Mouse (Mus musculus): ENCODE data around the gene Grap2. TPM values are rescaled to one million over a fixed set of nuclear protein-coding genes. Genes with fewer than 3 reads are reported as not detected.

Gene Grap2
- total RNA-seq (2012; rRNA removed) = 0.20 and 0.62 TPM in 2 replicates
- polyA plus RNA-seq (2012; ENCODE audit: insufficient read depth in 1 of 2, insufficient read length in 2 of 2, low read depth in 1 of 2, low replicate concordance in 2 of 2, missing spikeins in 1 of 2) = 1 to 10 TPM in 1 of 2 experiments, not detected in 1; 5.1 TPM

DNA sequence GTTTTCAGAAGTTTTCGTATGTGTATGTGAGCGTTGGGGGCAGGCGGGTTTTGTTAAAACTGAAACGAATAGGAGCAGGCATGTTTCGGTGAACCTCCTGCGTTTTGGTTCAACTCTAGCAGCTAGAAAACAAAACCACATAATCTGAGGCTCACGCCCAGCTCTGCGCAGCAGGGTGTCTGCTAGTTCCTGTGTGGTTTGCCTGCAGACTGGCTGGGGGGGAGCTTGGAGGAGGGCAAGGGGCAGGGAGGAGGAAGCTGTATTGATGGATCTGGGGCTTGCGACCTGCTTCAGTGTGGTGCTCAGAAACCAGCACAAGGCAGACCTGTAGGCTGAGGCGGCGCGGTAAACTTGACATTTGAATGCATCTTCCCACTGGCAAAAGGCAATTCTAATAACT, at the start of gene Grap2:
Gene Grap2, plus strand, starts transcription at position 304 of the 400 bp plus-strand sequence.
- Histone ChIP-seq H3K79me2 (ENCODE audit: control insufficient read depth, insufficient read depth, low read length, poor library complexity) (no peaks in the 10 kb centered on the region), H3K27me3 (ENCODE audit: control insufficient read depth in 1 of 2, insufficient read depth in 2 of 2, low read length in 2 of 2) (peaks cover 3 to 4% of the 10 kb centered on the region in 2 experiments; a peak in 3 of 4 replicates), H3K9ac (ENCODE audit: control insufficient read depth, low read depth, low read length, poor library complexity, severe bottlenecking) (no peak within 1 kb of the TSS), H3K36me3 (ENCODE audit: control insufficient read depth in 1 of 2, insufficient read depth in 2 of 2, low read length in 2 of 2) (no peaks in the 10 kb centered on the region), H3K27ac (ENCODE audit: control insufficient read depth, low read depth, low read length) (no peak within 1 kb of the TSS), H3K9me3 (replicated peaks; ENCODE audit: insufficient read depth, low read length) (no peaks in the 10 kb centered on the region), H3K4me1 (ENCODE audit: control insufficient read depth in 1 of 2, insufficient read depth in 2 of 2, low read length in 2 of 2) (no peaks in the 10 kb centered on the region), H3K4me3 (ENCODE audit: control insufficient read depth in 1 of 2, insufficient read depth in 1 of 2, low read depth in 2 of 2, low read length in 2 of 2) (no peak within 1 kb of the TSS)
- DNase-seq (ENCODE audit: low read depth, low spot score) = no peak
- TF ChIP-seq KAT2A (conservative IDR thresholded peaks at IDR 0.05; ENCODE audit: low read depth, low read length) (no peak), CHD1 (IDR thresholded peaks at IDR 0.05; ENCODE audit: low read depth, low read length) (no peak), GABPA (IDR thresholded peaks at IDR 0.05; ENCODE audit: low read depth, low read length) (no peak), SIN3A (IDR thresholded peaks at IDR 0.05; ENCODE audit: low read length) (no peak), MAZ (IDR thresholded peaks at IDR 0.05; ENCODE audit: low read depth, low read length) (no peak), HCFC1 (IDR thresholded peaks at IDR 0.05; ENCODE audit: low read depth, low read length) (no peak), TCF12 (IDR thresholded peaks at IDR 0.05; ENCODE audit: low read depth, low read length) (no peak), NELFE (IDR thresholded peaks at IDR 0.05; ENCODE audit: low read depth, low read length) (no peak), NRF1 (IDR thresholded peaks at IDR 0.05; ENCODE audit: insufficient read depth, low read depth, low read length, poor library complexity, severe bottlenecking) (no peak), POLR2AphosphoS5 (IDR thresholded peaks at IDR 0.05; ENCODE audit: borderline replicate concordance, low read depth, low read length) (no peak), USF2 (IDR thresholded peaks at IDR 0.05; ENCODE audit: borderline replicate concordance in 1 of 2, insufficient read depth in 1 of 2, low read depth in 1 of 2, low read length in 2 of 2) (no peak), TAL1 (IDR thresholded peaks at IDR 0.05; ENCODE audit: low read length) (no peak), BHLHE40 (IDR thresholded peaks at IDR 0.05; ENCODE audit: borderline replicate concordance, low read depth, low read length) (no peak), RAD21 (IDR thresholded peaks at IDR 0.05; ENCODE audit: low read depth, low read length) (no peak), SMC3 (IDR thresholded peaks at IDR 0.05; ENCODE audit: low read depth, low read length) (no peak), ZNF384 (IDR thresholded peaks at IDR 0.05; ENCODE audit: low read depth, low read length) (no peak), ZKSCAN1 (IDR thresholded peaks at IDR 0.05; ENCODE audit: low read depth, low read length) (no peak), MEF2A (IDR thresholded peaks at IDR 0.05; ENCODE audit: extremely low read depth, insufficient replicate concordance, low read depth, low read length, poor library complexity, severe bottlenecking) (no peak), RCOR1 (IDR thresholded peaks at IDR 0.05; ENCODE audit: low read depth, low read length) (no peak), USF1 (IDR thresholded peaks at IDR 0.05; ENCODE audit: low read depth, low read length) (no peak)

All from MEL (cell line).